Mouse (Mus musculus) heart, postnatal 0 days (tissue): ENCODE data around the gene Fsd1.

ENCODE experiments used
- CTCF ChIP-seq: IDR thresholded peaks from 2 replicates; pipeline ENCODE4 v1.5.1; 2016; ENCODE audit warnings: antibody characterized with exemption, control low read depth, low read depth
- EP300 ChIP-seq: IDR thresholded peaks from 2 replicates; pipeline ENCODE4 v1.6.1; 2016; ENCODE audit warnings: antibody characterized with exemption, low read depth

DNA sequence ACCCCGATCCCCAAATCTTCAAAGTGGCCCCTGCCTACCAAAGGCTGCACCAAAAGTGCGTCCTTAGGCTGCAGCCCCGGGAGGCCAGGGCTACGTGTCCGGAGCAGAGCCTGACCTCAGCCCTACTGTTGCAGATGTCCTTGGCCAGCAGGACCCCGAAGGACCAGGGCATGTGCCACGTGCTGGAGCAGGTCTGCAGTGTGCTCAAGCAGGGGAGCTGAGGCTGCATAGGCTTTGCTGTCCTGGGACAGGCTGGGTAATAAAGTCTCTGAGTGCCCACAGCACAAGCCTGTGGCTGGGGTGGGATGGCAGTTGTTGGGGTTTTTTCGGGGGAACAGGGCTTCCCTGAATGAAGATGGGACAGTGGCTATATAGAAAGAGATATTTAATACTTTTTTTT, 30.1 kb downstream of the Fsd1 start:
- no peak for TF ChIP-seq EP300
- no peak for TF ChIP-seq CTCF
